Mouse (Mus musculus) testis, adult 2 months (tissue): ENCODE results near the gene Krtcap3.

ENCODE experiments used
- CTCF ChIP-seq: fragments of 200-500 bp; IDR thresholded peaks from 2 replicates; pipeline ENCODE4 v1.5.1; 2012; ENCODE audit warnings: low read depth, mild to moderate bottlenecking, inconsistent platforms, low read length, moderate library complexity; ENCODE audit not compliant: control insufficient read depth, insufficient read depth, insufficient replicate concordance
- POLR2A ChIP-seq: fragments of 200-500 bp; IDR thresholded peaks from 2 replicates; pipeline ENCODE4 v1.6.1; 2012; ENCODE audit warnings: low read depth, mild to moderate bottlenecking, inconsistent platforms, low read length, moderate library complexity; ENCODE audit not compliant: control insufficient read depth

DNA sequence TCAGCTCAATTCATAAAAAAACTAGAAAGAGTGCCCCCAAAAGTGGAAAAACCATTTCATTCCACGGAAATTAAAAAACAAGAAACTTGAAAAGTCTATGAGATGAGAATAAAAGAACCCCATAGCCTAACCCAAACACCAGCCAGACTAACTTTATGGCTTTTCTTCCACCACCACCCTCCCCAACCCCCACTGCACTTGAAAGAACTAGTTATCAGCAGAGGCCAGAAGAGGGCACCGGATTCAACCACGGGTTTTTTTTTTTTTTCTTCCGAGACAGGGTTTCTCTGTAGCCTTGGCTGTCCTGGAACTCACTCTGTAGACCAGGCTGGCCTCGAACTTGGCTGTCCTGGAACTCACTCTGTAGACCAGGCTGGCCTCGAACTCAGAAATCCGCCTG is 33.2 kb upstream of the Krtcap3 start:
- no peak for TF ChIP-seq CTCF
- TF ChIP-seq POLR2A: no peak
